In the genomic region with DNA sequence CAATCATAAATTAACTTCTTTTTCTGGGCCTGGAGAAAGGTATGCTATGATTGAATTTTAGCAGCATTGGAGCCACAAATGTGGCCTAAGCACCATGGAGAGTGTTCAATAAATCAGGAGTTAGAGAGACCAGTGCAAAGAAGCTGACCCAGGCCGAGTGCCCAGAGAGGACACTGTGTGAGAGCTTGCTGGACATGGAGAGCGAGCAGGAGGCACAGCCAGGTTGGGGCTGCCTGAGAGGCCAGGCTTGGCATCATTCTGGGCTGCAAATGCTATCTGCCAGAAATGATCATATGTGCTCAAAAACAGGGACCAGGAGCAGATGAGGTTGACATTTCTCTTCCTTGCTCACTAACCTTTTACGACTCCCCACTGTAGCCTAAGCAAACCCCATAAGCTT, we compare ENCODE assay signal across 13 mouse cellular contexts.
"Had no signal": no experiment of that assay in that cellular context is flagged by ENCODE, and none has a peak within 500 bp of the region (broad histone marks: within the 10 kb centered on the region; RNA-seq: fewer than 3 reads in every experiment).

No protein-coding gene starts in this region.

- H3K4me3 ChIP-seq: left cerebral cortex, adult 2 months; limb, embryonic 13.5 days; midbrain, embryonic 12.5 days; neural tube, embryonic 13.5 days had no signal

- H3K36me3 ChIP-seq: limb, embryonic 13.5 days; midbrain, embryonic 12.5 days; neural tube, embryonic 13.5 days had no signal

- ATAC-seq: midbrain, embryonic 16.5 days had no signal

- H3K4me1 ChIP-seq: limb, embryonic 13.5 days; midbrain, embryonic 12.5 days; neural tube, embryonic 13.5 days had no signal

- H3K9me3 ChIP-seq: limb, embryonic 13.5 days; midbrain, embryonic 12.5 days; neural tube, embryonic 13.5 days had no signal

- H3K27me3 ChIP-seq: limb, embryonic 13.5 days; neural tube, embryonic 13.5 days had no signal

- H3K4me2 ChIP-seq: limb, embryonic 13.5 days; midbrain, embryonic 12.5 days; neural tube, embryonic 13.5 days had no signal

- DNase-seq: kidney, postnatal 25 days; lung, adult 18-20 months; retina, postnatal 1 day; right cerebral cortex, postnatal 4 days; spleen, adult 18-20 months; thymus, adult 18-20 months; thymus, postnatal 25 days had no signal

- H3K9ac ChIP-seq: limb, embryonic 13.5 days; liver, embryonic 14.5 days; midbrain, embryonic 12.5 days; neural tube, embryonic 13.5 days had no signal

- H3K27ac ChIP-seq: left cerebral cortex, adult 2 months; limb, embryonic 13.5 days; liver, embryonic 14.5 days; midbrain, embryonic 12.5 days; neural tube, embryonic 13.5 days had no signal
